Mouse (Mus musculus) hindbrain, embryonic 10.5 days (tissue): ENCODE measurements at regions not wholly inside any gene's neighbourhood (a gene's known extent, or its start where the extent isn't known, plus 50 kb on each side); places are given as distances from the start of the nearest gene placed in this dataset.

Experiments used
- DNase-seq: peaks from one replicate; pipeline ENCODE4 v3.0.0-alpha.2; 2017; ENCODE audit warnings: low spot score
- H3K27ac ChIP-seq: fragments of 300-500 bp; sonication (generic); 2 replicates; pipeline ENCODE4 v1.5.1; 2016; ENCODE audit warnings: mild to moderate bottlenecking, moderate library complexity
- H3K27me3 ChIP-seq: fragments of 300-500 bp; sonication (generic); 2 replicates; pipeline ENCODE4 v1.6.1; 2016; ENCODE audit warnings: mild to moderate bottlenecking; ENCODE audit not compliant: poor library complexity, insufficient read depth, severe bottlenecking
- H3K36me3 ChIP-seq: fragments of 300-500 bp; sonication (generic); 2 replicates; pipeline ENCODE4 v1.6.1; 2016; ENCODE audit warnings: mild to moderate bottlenecking, moderate library complexity
- H3K4me1 ChIP-seq: fragments of 300-500 bp; sonication (generic); replicated peaks from 2 replicates; pipeline ENCODE4 v1.6.1; 2016; ENCODE audit warnings: mild to moderate bottlenecking
- H3K4me3 ChIP-seq: fragments of 300-500 bp; sonication (generic); 2 replicates; pipeline ENCODE4 v1.5.1; 2016; ENCODE audit warnings: mild to moderate bottlenecking, moderate library complexity
- H3K9me3 ChIP-seq: fragments of 300-500 bp; sonication (generic); 2 replicates; pipeline ENCODE4 v1.6.1; 2016; ENCODE audit warnings: mild to moderate bottlenecking, moderate library complexity
- WGBS: fragments of 180-500 bp; shearing (Covaris S2); methylation state at CpG from one replicate; pipeline ENCODE4 v1.1.7; 2016; 5-methylcytosine and 5-hydroxymethylcytosine counted together

DNA sequence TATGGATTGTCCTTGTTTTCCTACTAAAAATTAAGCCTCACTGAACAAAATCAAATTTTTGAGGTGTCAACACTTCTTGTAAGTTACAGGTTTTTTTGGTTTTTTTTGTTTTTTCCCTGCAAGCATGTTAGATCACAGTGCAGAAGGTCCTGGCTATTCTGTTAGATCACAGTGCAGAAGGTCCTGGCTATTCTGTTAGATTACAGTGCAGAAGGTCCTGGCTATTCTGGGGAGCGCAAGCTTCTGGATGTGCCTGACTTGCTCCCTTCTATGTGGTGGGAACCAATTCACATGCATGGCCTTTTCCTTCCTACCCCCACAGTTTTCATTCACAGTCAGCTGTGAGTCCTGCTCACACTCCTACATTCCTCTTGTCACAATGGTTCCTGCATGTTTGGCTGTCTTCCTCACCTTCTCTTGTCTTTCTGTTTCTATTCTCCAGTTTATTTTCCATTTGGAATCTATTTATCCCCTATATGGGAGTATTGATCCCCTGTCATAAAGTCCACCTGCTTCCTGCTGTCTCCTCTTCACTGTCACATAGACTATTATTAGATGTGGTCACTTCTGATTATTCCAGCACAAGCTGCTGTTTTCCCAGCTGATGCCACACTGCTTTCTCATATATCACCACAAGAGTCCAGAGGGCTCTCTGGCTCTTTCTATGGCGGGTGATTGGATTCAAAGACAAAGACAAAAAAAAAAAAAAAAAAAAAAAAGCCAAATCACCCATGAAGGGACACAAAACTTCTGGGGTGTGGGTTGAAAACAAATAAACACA, 866.3 kb upstream of the Gm5150 start:
- Histone ChIP-seq H3K27me3 (no peaks in the 10 kb centered on the region), H3K4me3 (no peak overlapping the region), H3K36me3 (no peaks in the 10 kb centered on the region), H3K27ac (peak overlapping the region; percentile 53; the same call in 1 of the 2 replicates), H3K9me3 (no peaks in the 10 kb centered on the region), H3K4me1 (peaks cover 7% of the 10 kb centered on the region)
- 64% methylated on average over 2 of the region's 2 CpGs for WGBS
- no peak for DNase-seq

DNA sequence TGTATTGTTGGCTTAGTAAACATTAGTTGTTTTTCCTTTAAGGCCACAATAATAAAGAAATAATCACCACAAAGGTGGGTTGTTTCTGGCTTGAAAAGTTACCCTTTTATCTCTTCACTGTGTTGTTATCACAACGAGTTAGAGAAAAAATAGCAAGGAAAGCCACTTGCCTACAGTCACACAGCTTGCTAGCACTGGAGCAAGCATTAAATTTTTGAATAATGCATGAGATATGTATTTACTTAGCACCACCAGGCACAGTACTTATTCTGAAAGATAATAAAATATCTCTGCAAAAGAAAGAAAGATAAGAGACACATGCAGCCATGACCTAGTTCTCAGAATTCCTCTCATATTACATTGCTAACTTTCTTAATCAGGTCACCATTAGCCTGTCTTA, 853.8 kb upstream of the Gm5150 start:
- no peaks in the 10 kb centered on the region for H3K9me3 ChIP-seq
- WGBS, result 56% methylated on average over 1 of the region's 1 CpGs
- DNase-seq, result no peak
- H3K27me3 ChIP-seq, result no peaks in the 10 kb centered on the region
- H3K27ac ChIP-seq, result 0 out of 2 replicates have a peak overlapping the region, but pooled peaks have one; percentile 8
- H3K4me1 ChIP-seq, result peaks cover 5% of the 10 kb centered on the region; the same call in 1 of the 2 replicates
- H3K4me3 ChIP-seq, result no peak overlapping the region
- H3K36me3 ChIP-seq, result no peaks in the 10 kb centered on the region

DNA sequence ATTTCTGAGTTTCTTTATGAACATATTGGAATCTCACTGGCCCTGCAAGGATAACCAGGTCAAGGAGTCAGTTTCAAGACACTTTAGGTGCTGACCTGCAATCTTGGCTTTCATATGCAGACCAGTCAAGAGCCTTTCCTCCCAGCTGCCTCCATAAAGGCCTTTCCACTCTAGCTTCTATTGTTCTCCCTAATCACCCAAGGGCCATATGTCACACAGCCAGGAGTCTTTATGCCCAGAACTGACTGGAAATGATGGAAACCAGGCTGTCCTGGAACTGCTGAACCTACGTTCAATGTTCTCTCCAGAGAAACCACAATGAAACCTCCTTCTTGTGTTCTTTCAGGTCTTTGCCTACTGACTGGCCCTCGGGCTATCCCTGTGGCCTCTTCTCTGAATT, 852.7 kb upstream of the Gm5150 start:
- Histone ChIP-seq H3K27me3 (no peaks in the 10 kb centered on the region), H3K27ac (peak overlapping the region; percentile 77), H3K36me3 (no peaks in the 10 kb centered on the region), H3K4me3 (no peak overlapping the region), H3K9me3 (no peaks in the 10 kb centered on the region), H3K4me1 (peaks cover 8% of the 10 kb centered on the region; the same call in 1 of the 2 replicates)
- WGBS, result 52% methylated on average over 2 of the region's 2 CpGs
- peak; percentile 20 for DNase-seq

DNA sequence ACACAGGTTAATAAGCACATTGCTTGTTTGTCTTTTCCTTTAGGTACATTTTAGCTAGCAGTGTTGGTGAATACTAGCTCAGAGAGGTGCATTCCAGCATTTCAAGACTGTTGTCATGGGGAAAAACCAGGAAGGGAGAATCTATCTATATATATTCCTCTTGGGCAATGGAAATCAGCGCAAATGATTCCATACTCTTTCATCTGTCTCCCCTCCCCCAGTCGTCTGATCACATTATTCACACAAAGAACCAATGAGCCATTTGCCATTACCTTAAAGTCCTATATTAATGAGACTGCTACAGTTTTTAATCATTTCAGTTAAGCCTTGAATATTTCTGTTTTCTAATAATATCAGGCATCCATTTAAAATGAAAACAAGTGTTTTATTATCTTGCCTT, 849.0 kb upstream of the Gm5150 start:
- H3K27me3 ChIP-seq, result no peaks in the 10 kb centered on the region
- DNase-seq, result no peak
- no peaks in the 10 kb centered on the region for H3K9me3 ChIP-seq
- 72% methylated on average over 2 of the region's 2 CpGs for WGBS
- H3K27ac ChIP-seq, result no peak overlapping the region
- H3K4me3 ChIP-seq, result no peak overlapping the region
- no peaks in the 10 kb centered on the region for H3K36me3 ChIP-seq
- H3K4me1 ChIP-seq, result peaks cover 9% of the 10 kb centered on the region; the same call in 1 of the 2 replicates

DNA sequence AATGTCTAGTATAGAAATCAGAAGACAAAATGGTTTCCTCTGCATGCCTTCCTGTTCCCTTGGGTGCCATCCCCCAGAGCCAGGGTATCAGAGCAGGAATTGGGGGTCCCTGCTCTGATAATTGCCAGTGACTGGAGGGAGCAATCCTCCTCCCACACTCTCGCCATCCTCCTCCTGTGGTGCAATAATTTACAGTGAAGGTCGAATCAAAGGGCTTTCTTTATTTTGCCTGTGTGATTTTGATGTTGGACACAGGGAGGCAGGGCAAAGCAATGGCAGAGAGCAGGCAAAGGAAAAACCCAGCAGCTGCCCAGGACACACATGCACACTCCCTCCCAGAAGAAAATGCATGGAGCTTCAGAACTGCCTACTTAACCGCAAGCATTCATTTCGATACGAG, 847.8 kb upstream of the Gm5150 start:
- DNase-seq, result no peak
- Histone ChIP-seq H3K4me1 (peaks cover 8% of the 10 kb centered on the region; the same call in 1 of the 2 replicates), H3K9me3 (no peaks in the 10 kb centered on the region), H3K27ac (no peak overlapping the region), H3K4me3 (no peak overlapping the region), H3K36me3 (no peaks in the 10 kb centered on the region), H3K27me3 (no peaks in the 10 kb centered on the region)
- WGBS, result 67% methylated on average over 5 of the region's 5 CpGs

DNA sequence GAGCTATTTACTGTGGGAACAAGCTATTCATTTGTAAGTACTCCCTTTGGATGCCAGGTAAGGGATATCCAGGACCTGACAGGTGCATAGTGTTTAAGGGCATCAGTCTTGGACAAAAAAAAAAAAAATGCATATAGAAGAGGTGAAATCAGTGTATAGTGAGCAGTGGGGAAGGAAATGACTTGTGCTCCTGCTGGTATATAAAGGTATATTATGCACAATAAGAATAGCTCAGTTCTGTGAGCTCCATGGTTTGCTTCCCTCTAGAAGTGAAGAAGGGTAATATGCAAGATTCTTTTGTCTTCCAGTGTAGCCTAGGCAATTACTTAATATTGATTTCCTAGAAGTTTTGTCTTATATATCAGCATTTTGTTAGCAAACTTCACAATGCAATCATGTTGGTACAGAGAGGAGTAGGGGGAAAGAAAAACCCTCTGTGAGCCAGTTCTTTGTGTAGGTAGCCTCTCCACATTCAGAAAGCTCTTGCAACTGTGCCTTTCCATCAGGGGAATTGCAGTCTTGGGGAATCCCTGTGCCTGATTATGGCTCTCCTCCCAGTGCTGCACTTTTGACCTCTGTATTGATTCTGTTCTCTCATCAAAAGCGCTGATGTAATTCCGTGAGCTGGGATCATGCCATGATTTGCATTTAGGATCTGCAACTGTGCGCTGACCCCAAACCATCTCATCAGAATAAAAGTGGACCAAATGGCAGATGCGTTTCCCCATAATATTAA, 840.7 kb upstream of the Gm5150 start:
- peak overlapping the region; percentile 64 for H3K27ac ChIP-seq
- DNase-seq, result peak; percentile 35

DNA sequence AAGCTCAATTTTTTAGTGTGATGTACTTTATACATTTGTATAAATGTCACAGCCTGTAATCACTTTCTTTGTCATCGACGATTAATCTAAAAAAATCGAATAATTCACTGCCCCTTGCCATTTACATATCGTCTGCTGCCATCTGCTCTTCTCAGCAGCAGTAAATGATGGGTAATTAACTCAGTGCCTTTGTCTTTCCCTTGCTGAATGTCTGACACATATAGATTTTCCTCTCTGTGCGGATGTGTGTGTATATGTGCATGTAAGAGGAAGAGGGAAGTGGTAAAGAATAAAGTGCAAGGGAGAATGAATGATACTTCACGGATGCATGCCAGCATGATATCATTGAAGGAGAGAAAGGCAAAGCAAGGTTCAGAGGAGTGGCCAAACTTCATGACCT, 814.3 kb upstream of the Gm5150 start:
- DNase-seq, result no peak
- WGBS, result 76% methylated on average over 6 of the region's 6 CpGs
- Histone ChIP-seq H3K27ac (0 out of 2 replicates have a peak overlapping the region, but pooled peaks have one; percentile 1), H3K9me3 (no peaks in the 10 kb centered on the region), H3K4me3 (no peak overlapping the region), H3K4me1 (0 out of 2 replicates have a peak, but pooled peaks cover 4% of the 10 kb centered on the region), H3K27me3 (no peaks in the 10 kb centered on the region), H3K36me3 (no peaks in the 10 kb centered on the region)

More for the DNA sequence above, 840.7 kb upstream of the Gm5150 start:
- peaks cover 18% of the 10 kb centered on the region for H3K4me1 ChIP-seq
- H3K4me3 ChIP-seq, result no peak overlapping the region
- no peaks in the 10 kb centered on the region for H3K36me3 ChIP-seq
- no peaks in the 10 kb centered on the region for H3K27me3 ChIP-seq
- H3K9me3 ChIP-seq, result no peaks in the 10 kb centered on the region
- 25% methylated on average over 4 of the region's 4 CpGs for WGBS

DNA sequence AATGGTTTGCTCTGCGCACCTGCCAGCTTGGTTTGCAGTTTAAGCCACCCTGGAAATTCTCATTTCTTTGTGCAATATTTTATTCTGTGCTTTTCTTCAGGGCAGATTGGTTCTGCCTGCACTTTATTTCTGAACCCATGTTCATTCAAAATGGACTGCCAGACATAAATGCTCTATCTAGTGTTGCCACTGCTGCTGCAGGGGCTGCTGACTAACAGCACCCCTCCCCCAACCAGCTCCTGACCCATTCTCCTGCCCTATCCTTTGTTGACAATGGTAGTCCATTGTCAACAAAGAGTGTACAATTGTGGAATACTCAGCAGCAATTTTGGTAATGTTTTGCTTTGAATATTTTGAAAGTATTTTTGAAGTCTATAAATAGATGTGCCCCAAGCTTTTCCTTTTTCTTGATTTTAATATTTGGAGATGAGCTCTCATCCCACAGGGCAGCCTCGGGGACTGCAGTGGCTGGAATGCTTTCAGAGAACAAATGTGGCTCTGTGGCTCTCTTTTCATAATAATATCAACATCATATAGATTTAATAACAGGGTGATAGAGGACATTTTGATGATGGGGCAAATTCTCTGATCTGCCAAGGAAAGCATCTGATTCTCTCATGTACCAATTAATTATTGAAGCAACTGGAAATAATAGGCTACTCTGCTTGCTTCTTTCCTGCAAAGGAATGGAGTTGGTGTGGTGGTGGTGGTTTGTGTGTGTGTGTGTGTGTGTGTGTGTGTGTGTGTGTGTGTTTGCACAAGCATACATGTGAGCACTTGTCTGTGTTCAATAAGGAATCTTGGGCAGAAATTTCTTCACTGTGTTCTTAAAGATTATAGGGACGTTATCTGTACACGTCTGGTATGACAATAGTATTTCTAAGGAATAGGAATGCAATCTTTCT, 813.2 kb upstream of the Gm5150 start:
- Histone ChIP-seq H3K27me3 (no peaks in the 10 kb centered on the region), H3K4me1 (0 out of 2 replicates have a peak, but pooled peaks cover 4% of the 10 kb centered on the region), H3K36me3 (no peaks in the 10 kb centered on the region), H3K4me3 (no peak overlapping the region), H3K9me3 (no peaks in the 10 kb centered on the region), H3K27ac (peak overlapping the region; percentile 62)
- 75% methylated on average over 4 of the region's 4 CpGs for WGBS
- DNase-seq, result no peak

DNA sequence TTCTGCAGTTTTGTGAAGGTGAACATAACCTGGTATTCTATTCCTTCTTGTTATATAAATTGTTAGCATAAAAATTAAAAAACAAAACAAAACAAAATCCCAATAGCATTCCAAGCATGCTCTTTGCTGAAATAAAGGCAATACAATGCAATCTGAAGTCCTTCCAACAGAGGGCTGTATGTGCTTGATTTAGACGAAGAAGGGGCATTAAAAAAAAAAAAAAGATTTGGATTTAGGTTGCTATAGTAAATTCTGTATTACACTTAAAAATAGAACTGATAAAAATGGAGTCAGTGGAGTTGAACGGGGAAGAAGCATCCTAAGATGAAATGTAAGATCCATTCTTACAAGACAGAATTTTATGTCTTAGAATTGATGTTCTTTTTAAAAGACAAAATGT, 810.6 kb upstream of the Gm5150 start:
- H3K4me3 ChIP-seq, result no peak overlapping the region
- H3K27me3 ChIP-seq, result no peaks in the 10 kb centered on the region
- no peaks in the 10 kb centered on the region for H3K36me3 ChIP-seq
- 0 out of 2 replicates have a peak, but pooled peaks cover 4% of the 10 kb centered on the region for H3K4me1 ChIP-seq
- H3K27ac ChIP-seq, result no peak overlapping the region
- DNase-seq, result no peak
- H3K9me3 ChIP-seq, result no peaks in the 10 kb centered on the region
- 34% methylated on average over 2 of the region's 2 CpGs for WGBS

DNA sequence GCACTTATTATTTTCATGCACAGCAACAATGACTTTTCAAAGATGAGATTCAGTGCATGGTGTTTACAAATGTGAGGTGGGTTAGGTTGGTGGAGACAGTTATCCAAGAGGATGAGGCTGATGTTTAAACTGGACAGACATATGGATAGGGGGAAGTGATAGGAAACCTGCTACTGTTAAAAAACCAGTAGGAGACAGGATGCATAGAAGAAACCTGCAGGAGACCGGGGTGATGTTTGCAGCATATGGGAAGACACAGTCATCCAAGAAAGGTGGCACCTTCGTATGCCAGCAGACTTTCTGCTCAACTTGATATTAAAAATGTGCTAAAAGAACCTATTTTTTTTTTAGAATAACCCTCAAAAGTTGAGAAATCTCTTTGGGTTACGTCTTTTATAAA, 809.9 kb upstream of the Gm5150 start:
- peaks cover 7% of the 10 kb centered on the region; the same call in 1 of the 2 replicates for H3K4me1 ChIP-seq
- H3K4me3 ChIP-seq, result no peak overlapping the region
- H3K27me3 ChIP-seq, result no peaks in the 10 kb centered on the region
- no peak overlapping the region for H3K27ac ChIP-seq
- H3K36me3 ChIP-seq, result no peaks in the 10 kb centered on the region
- no peaks in the 10 kb centered on the region for H3K9me3 ChIP-seq
- DNase-seq, result no peak
- WGBS, result 77% methylated on average over 3 of the region's 3 CpGs

DNA sequence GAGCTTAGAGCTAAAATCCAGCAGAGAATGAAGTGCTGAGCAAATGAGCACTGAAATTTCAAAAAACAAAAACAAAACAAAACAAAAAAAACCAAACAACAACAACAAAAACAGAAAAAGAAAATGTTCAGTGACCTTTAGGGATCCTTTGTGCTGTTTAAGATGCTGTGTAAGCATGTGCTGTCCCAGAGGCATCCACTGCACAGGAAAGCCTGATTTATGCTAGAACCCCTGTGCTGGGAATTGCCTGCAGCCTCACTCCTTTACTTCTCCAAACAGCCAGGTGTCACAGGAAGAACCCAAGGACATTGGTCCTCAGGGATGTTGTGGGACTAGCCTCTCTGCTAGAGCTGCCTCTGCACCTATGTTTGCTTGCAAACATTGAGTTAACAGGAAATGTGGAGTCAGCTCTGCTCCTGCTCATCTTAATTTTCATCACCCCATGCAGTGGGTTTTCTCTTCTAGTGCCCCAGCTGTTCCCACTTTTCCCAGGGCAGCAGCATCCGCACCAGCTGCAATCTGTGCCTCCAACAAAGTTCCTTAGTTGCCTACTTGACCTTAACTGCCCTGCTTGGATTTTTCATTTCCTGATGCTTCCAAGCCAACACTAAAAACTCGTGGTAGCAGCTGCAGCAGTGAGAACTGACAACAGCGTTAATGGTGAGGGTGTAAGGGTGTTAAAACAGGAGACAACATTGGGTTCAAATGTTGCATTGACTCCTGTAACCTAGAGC, 804.8 kb upstream of the Gm5150 start:
- WGBS, result 43% methylated on average over 3 of the region's 3 CpGs
- H3K27ac ChIP-seq, result no peak overlapping the region
- peak; percentile 19 for DNase-seq
- H3K36me3 ChIP-seq, result no peaks in the 10 kb centered on the region
- no peak overlapping the region for H3K4me3 ChIP-seq
- H3K9me3 ChIP-seq, result no peaks in the 10 kb centered on the region
- H3K27me3 ChIP-seq, result no peaks in the 10 kb centered on the region
- peaks cover 6% of the 10 kb centered on the region; the same call in 1 of the 2 replicates for H3K4me1 ChIP-seq

DNA sequence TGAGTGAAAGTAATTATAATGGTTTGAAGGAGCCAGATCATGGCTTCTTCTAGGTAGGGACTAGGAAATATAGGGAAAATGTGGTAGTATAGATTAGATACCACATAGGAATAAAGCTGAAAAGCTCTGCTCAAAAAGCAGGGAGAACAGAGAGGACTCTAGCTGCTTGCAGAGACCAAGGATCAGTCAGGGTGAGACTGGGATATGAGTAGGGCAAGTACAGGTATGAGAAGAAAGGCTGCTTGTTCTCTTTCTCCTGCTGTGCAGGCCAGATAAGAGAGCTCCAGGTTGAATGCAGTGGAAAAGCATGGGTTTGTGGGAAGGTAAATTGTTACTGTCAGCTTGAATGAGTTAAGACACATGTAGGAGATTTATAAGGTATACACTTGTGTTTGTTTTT, 797.4 kb upstream of the Gm5150 start:
- Histone ChIP-seq H3K36me3 (no peaks in the 10 kb centered on the region), H3K4me1 (no peaks in the 10 kb centered on the region), H3K9me3 (no peaks in the 10 kb centered on the region), H3K27ac (no peak overlapping the region), H3K4me3 (no peak overlapping the region), H3K27me3 (no peaks in the 10 kb centered on the region)
- no peak for DNase-seq
